Mouse (Mus musculus) adrenal gland, postnatal 25 days (tissue): ENCODE data around the gene Hoxa10. TPM values are rescaled to one million over a fixed set of nuclear protein-coding genes. Genes with fewer than 3 reads are reported as not detected.

Experiments used
- DNase-seq: peaks from one replicate; pipeline ENCODE4 v3.0.0; 2021; ENCODE audit warnings: mixed read lengths
- total RNA-seq: library from RNA; stranded (reverse); gene quantifications from 2 replicates; pipeline ENCODE4 v1.2.3, GENCODE M21; 2021

The Hoxa10 gene
- total RNA-seq, 1 experiment from 2014 or later, result not detected

- no peak for DNase-seq
Measured at GRCm38 (mm10) chr6:52229558-52230416, 10.9 kb downstream of the Hoxa10 start.

DNA sequence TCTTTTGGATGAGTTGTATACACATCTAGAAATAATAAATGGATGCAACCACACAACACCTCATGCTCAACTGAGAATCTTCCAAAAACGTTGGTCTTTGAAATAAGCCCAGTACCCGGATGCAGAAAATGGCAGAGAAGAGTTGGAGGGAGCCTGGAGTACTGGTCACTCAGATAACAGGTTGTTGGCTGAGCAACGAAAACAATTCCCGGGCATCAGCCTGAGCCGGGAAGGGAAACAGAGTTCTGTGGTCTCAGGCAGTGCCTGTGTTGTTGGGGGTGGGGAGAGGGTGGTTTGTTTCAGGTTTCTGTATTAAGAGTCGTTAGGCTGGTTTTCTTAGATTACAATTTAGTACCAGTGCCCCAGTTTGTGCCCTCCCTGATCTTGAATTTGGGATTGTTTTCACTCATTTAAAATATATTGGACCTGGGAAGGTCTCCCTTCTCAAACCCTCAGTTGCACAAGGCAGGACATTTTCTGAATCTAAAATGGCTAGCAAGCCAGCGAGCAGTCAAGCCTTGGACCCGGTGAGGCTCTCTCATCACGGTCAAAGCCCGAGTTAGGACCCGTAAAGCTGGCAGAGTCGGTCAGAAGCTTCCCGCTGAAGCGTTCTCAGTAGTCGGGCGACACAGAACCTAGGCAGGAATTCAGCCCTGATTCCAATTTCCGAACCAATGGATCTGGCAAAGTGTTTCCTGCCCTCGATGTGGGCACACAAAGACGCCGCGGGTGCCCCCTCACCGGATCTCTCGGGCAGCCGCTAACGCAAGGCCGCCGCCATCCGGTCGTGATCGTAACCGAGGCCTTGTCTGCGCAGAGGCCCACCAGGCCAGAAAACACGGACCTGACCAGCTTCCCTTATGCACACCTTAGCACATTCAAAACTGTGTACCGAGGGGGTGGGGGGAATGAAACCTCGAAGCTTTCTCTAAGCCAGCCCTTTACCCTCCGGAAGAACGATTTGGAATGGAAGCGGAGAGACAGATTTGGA lies 11.9 kb downstream of the Hoxa10 start:
- DNase-seq, result no peak

- DNase-seq, result no peak
Measured at GRCm38 (mm10) chr6:52227470-52228222, 13.0 kb downstream of the Hoxa10 start.

DNA sequence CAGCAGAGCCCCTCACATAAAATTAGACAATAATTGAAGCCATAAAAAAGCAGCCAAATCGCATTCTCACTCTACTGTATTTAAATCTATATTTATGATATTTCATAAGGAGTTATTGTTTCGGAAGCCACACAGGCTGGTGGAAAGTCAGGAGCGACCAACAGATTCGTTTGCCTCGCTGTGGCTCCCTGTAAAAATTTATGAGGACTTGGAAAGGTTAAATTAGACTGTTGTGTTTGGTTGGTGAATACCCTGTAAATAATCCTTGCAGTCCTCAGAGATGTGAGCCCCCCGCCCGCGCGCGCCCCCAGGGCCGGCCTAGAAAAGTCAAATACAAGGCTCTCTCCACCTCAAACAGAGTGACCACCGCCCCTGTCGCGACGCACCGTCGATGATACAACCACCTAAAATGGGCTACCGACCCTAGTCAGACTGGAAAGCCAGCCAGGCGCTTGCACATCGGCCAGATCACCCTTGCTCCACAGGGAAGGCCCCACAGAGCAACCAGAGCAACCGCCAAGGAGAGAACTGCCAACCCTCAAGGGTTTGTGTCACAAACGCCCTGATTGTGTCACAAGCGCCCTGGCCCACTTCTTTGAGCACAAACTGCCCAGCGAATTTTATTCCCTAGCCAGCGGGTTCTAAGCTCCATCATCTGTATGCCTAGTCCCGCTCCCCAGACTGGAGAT lies 13.9 kb downstream of the Hoxa10 start:
- peak; percentile 20 for DNase-seq

DNA sequence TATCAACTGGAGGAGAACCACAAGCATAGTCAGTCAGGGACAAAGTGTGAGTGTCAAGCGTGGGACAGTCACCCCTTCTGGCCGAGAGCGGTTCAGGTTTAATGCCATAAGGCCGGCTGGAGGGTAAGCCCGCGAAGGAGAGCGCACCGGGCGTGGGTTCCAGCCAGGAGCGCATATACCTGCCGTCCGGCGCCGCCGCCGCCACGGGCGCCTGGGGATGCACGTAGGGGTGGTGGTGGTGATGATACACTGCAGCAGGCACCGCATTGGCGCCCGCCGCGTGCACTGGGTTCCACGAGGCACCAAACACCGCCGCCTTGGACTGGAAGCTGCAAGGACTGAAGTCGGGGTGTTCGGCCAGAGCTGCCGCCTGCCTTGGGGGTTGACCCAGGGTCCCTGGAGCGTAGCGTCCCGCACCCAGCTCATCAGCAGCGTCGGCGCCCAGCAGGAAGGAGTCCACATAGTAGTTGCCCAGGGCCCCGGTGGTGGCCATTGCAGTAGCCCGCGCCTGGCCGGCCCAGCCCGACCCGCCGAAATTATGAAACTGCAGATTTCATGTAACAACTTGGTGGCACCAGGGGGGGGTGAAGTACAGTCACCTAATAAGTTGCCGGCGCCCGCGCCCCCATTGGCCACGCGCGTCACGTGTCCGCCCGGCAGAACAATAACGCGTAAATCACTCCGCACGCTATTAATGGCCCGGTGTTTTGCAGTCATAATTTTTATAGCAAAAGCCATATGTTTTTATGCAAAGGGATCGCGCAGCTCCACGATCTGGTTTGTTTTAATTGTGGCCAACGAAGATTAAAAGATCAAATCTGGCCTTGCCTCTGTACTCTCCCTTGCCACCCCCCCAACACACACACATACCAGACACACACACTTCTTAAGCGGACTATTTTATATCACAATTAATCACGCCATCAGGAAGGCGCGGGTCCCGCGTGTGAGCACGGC lies 14.8 kb downstream of the Hoxa10 start:
- DNase-seq, result no peak

DNA sequence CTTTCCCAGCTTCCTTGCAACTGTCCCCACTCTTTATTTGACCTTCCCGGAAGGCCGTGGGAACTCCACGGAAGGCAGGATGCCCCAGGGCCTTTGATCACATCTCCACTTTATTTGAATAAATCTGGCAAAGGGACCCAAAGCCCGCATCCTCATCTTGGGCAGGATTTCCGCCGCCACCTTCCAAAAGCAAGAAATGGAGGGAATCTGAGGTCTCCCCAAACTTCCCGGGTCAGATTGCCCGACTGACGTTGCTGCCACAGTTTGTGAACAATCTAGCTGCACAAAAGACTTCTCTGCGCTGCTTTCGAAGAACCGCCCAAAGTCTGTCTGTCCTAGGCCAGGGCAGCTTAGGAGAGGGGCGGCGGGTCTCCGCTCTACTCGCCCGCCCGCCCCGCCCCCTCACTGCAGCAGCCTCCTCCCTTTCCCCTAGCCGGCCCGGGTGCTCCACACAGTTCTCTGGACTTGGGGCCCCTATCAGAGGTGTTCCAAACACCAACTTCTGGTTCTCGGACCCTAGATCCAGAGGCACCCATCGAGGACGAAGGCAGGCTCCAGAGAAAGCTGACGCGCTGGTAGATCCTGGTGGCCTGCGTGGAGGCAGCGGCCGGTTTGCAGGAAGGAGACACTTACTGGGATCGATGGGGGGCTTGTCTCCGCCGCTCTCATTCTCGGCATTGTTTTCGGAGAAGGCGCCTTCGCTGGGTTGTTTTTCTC lies 15.6 kb downstream of the Hoxa10 start:
- no peak for DNase-seq

DNA sequence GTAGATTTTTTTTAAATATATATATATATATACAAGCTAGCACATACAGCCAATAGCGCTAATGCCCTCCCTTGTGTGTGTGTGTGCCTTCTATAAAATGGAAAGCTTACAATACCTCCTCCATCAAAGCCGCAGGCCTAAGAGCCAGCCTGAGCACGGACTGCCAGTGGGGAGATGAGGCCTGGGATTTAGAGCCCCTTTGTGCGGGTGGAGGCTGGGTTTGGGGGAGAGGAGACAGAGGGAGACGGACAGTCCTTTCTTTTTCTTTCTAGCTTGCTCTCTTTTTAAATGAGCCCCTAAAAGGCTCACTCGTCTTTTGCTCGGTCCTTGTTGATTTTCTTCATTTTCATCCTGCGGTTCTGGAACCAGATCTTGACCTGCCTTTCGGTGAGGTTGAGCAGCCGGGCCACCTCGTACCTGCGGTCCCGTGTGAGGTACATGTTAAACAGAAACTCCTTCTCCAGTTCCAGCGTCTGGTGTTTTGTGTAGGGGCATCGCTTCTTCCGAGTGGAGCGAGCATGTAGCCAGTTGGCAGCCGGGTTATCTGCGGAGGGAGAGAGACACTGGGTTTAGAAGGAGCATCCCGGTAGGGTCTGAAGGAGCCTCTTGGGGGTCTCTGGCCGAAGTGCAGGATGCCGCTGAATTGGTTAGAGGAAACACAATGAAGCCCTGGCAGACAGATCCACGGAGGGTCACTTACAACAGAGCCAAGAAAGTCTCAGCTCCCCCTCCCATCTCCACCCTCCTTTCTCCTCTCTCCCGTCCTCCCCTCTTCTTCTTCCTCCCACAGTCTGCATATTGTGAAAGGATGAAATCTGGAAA lies 16.5 kb downstream of the Hoxa10 start:
- DNase-seq, result no peak

- DNase-seq, result no peak
Measured at GRCm38 (mm10) chr6:52222729-52223128, 17.9 kb downstream of the Hoxa10 start.

DNA sequence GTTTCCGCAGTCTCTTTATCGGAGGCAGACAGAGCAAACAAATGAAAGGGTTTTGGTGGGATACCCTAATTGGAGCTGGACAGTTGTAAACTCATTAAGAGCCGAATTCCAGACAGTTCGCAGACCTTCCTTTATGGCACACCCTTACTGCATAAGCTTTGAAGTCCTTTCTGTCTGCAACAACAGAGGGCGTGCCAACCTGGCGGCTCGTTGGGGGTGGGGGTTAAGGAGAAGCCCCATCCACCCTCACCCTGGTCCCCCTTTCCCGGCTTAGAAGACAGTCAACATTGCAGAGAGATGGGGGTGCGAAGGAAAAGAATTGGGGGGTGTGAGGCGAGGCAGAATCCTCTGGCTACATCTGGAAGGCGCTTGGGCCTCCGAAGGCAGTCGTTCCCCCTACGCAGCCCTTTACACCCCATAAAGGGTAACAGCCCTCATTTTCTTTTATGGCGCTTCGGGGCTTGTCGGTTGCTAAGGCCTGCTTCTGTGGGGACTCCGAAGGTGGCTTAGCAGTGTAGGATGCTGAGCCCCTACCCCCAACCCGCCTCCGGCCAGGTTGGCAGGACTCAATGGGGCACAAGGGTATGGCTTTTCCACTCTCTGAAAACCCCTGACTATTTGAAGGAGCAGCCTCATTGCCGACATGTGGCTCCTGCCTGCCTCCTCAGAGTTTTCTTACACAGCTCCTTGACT lies 18.5 kb downstream of the Hoxa10 start:
- DNase-seq, result no peak

GRCm38 (mm10) chr6:52221337-52221992 lies 19.2 kb downstream of the Hoxa10 start, which contains the start of gene Hoxa7:
Gene Hoxa7 (minus strand): TSS chr6:52221854.
- peak; percentile 87 for DNase-seq

GRCm38 (mm10) chr6:52220865-52221310 lies 19.8 kb downstream of the Hoxa10 start:
- DNase-seq, result no peak

DNA sequence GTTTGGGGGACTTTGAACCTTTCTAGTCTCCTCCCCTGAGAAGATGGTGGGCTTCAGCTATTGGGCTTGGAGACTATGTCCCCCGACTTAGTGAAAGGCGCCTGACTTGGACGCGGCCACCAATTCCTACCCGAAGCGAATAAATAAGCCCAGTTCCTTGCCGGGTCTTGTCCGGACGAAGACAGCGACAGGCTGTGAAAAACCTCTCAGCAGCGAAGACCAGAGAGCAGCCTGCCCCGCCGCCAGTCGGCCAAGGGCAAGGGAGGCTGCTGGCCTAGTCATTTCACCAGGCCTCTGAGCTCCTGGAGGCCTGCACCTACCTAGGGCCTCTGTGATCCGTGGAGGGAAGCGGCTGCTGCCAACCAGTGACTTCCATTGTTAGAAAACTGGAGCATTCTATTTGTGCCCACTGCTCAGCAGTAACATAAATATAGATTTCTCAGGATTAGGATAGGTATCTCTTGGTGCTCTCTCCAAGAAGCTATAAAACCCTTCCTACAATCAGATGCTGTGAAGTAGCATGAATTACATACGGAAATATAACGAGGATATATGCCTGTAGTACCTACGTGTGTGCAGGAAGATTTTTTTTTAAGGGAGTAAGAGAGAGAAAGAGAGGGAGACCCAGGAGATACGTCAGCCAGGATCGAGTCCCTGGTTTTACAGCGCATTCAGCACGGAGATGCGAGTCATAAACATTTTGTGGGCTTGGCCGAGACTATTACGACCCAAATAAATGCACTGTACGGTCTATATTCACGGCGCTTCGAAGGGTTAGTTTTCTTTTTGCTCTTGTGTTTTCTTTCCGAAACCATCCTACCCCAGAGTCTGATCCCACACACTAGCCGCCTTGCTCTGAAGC lies 20.4 kb downstream of the Hoxa10 start:
- DNase-seq, result no peak

- no peak for DNase-seq
Measured at GRCm38 (mm10) chr6:52219234-52219942, 21.3 kb downstream of the Hoxa10 start.

DNA sequence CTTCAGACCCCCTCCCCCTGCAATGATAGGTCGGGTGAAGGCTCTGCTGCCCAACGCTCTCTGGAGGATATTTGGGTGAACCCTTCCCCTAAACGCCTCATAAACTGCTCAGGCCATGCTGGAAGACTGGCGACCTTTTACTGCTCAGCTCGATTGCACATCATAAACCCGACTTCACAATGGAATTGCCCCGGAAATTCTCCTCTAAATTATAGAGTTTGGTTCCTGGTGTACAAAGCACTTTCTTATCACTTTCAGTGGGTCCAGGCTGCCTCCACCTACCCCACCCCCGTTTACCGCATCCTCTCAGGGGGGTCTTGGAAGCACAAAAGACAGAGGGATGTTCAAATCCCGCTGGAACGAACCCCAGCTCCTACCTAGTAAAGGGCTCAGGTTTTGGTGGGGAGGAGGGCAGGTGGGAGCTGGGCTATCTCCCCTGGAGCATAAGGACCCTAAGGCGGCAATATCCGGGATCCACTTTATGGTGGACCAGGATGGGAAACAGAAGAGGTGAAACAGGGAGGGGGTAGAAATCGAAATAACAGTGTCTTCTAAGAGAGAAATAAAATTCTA lies 21.9 kb downstream of the Hoxa10 start:
- DNase-seq, result no peak

GRCm38 (mm10) chr6:52217895-52218642 lies 22.6 kb downstream of the Hoxa10 start:
- DNase-seq, result no peak
